8 mouse cellular contexts compared by ENCODE assay signal in genomic region chr6:72615561-72616375, GRCm38 (mm10). TPM values are rescaled to one million over a fixed set of nuclear protein-coding genes. Genes with fewer than 3 reads are reported as not detected.
DNase-seq lines count a peak whose midpoint lies in the region; ATAC-seq and TF ChIP-seq lines count a peak whose summit lies in the region.

No protein-coding gene starts in this region.

- peak overlapping the region; percentile 88 for H3K4me3 ChIP-seq in kidney, embryonic 14.5 days (ENCODE audit: low read length)
- H3K4me3 ChIP-seq in MEL (ENCODE audit: control insufficient read depth in 1 of 2, insufficient read depth in 1 of 2, low read depth in 2 of 2, low read length in 2 of 2), result peak overlapping the region; percentile 72 to 87
- H3K4me3 ChIP-seq in forebrain, embryonic 13.5 days, result peak overlapping the region; percentile 65
- H3K4me3 ChIP-seq in liver, embryonic 13.5 days (replicated peaks), result peak overlapping the region; percentile 89
- H3K4me3 ChIP-seq in stomach, embryonic 16.5 days (replicated peaks; ENCODE audit: low read length), result peak overlapping the region; percentile 90

- peak overlapping the region; percentile 92 for H3K4me2 ChIP-seq in kidney, embryonic 14.5 days (replicated peaks; ENCODE audit: low read depth, low read length)
- peak overlapping the region; percentile 91 for H3K4me2 ChIP-seq in forebrain, embryonic 13.5 days
- H3K4me2 ChIP-seq in liver, embryonic 13.5 days, result peak overlapping the region; percentile 96
- H3K4me2 ChIP-seq in stomach, embryonic 16.5 days (ENCODE audit: low read depth, low read length), result peak overlapping the region; percentile 93

- H3K27me3 ChIP-seq in kidney, embryonic 14.5 days (ENCODE audit: control insufficient read depth, insufficient read depth, low read length), result no peaks in the 10 kb centered on the region
- H3K27me3 ChIP-seq in MEL (ENCODE audit: control insufficient read depth in 1 of 2, insufficient read depth in 2 of 2, low read length in 2 of 2), result no peaks in the 10 kb centered on the region
- H3K27me3 ChIP-seq in forebrain, embryonic 13.5 days, result no peaks in the 10 kb centered on the region
- H3K27me3 ChIP-seq in liver, embryonic 13.5 days, result no peaks in the 10 kb centered on the region
- no peaks in the 10 kb centered on the region for H3K27me3 ChIP-seq in stomach, embryonic 16.5 days (ENCODE audit: control insufficient read depth, insufficient read depth, low read length)

- peaks cover 25% of the 10 kb centered on the region for H3K4me1 ChIP-seq in kidney, embryonic 14.5 days (ENCODE audit: control insufficient read depth, insufficient read depth, low read length)
- peaks cover 4 to 6% of the 10 kb centered on the region in 2 experiments; a peak in 3 of 4 replicates for H3K4me1 ChIP-seq in MEL (ENCODE audit: control insufficient read depth in 1 of 2, insufficient read depth in 2 of 2, low read length in 2 of 2)
- peaks cover 37% of the 10 kb centered on the region for H3K4me1 ChIP-seq in forebrain, embryonic 13.5 days
- H3K4me1 ChIP-seq in liver, embryonic 13.5 days (replicated peaks), result peaks cover 45% of the 10 kb centered on the region
- peaks cover 28% of the 10 kb centered on the region for H3K4me1 ChIP-seq in stomach, embryonic 16.5 days (ENCODE audit: control insufficient read depth, insufficient read depth, low read length)

- no peaks in the 10 kb centered on the region for H3K9me3 ChIP-seq in kidney, embryonic 14.5 days (ENCODE audit: control insufficient read depth, low read length)
- H3K9me3 ChIP-seq in MEL (replicated peaks; ENCODE audit: insufficient read depth, low read length), result no peaks in the 10 kb centered on the region
- H3K9me3 ChIP-seq in forebrain, embryonic 13.5 days (replicated peaks), result no peaks in the 10 kb centered on the region
- H3K9me3 ChIP-seq in liver, embryonic 13.5 days (replicated peaks), result no peaks in the 10 kb centered on the region
- no peaks in the 10 kb centered on the region for H3K9me3 ChIP-seq in stomach, embryonic 16.5 days (replicated peaks; ENCODE audit: control insufficient read depth, low read length)

- peaks cover 24% of the 10 kb centered on the region for H3K36me3 ChIP-seq in kidney, embryonic 14.5 days (ENCODE audit: control insufficient read depth, insufficient read depth, low read length)
- H3K36me3 ChIP-seq in MEL (ENCODE audit: control insufficient read depth in 1 of 2, insufficient read depth in 2 of 2, low read length in 2 of 2), result peaks cover 4 to 12% of the 10 kb centered on the region in 2 experiments
- peaks cover 27% of the 10 kb centered on the region for H3K36me3 ChIP-seq in forebrain, embryonic 13.5 days (ENCODE audit: poor library complexity, severe bottlenecking)
- peaks cover 28% of the 10 kb centered on the region for H3K36me3 ChIP-seq in liver, embryonic 13.5 days
- H3K36me3 ChIP-seq in stomach, embryonic 16.5 days (ENCODE audit: control insufficient read depth, insufficient read depth, low read length), result peaks cover 4% of the 10 kb centered on the region; the same call in 1 of the 2 replicates

- no peak for TF ChIP-seq EP300 in MEL (IDR thresholded peaks at IDR 0.05; ENCODE audit: low read depth in 1 of 2, low read length in 2 of 2)

- DNase-seq in kidney, adult 11 months, result no peak
- peak; percentile 36 for DNase-seq in MEL (ENCODE audit: low read depth, low spot score)
- no peak for DNase-seq in liver, embryonic 13.5 days
- DNase-seq in ovary, postnatal 10 days (ENCODE audit: low spot score), result no peak
- no peak for DNase-seq in kidney, postnatal 36 days

- 25% methylated on average over 25 of the region's 25 CpGs for WGBS in kidney, embryonic 14.5 days
- 28% methylated on average over 25 of the region's 25 CpGs for WGBS in forebrain, embryonic 13.5 days
- 12% methylated on average over 25 of the region's 25 CpGs for WGBS in liver, embryonic 13.5 days (ENCODE audit: insufficient replicate concordance)
- 20% methylated on average over 25 of the region's 25 CpGs for WGBS in stomach, embryonic 16.5 days

- no peak for ATAC-seq in kidney, embryonic 14.5 days (ENCODE audit: low FRiP score, low TSS enrichment)
- ATAC-seq in forebrain, embryonic 13.5 days, result no peak; the same call in 1 of the 2 replicates
- ATAC-seq in liver, embryonic 13.5 days (ENCODE audit: low read depth), result 0 out of 2 replicates have a peak, but pooled peaks have one; percentile 3
- ATAC-seq in stomach, embryonic 16.5 days (ENCODE audit: insufficient read depth, low FRiP score), result no peak

- no peak for TF ChIP-seq POLR2A in MEL (IDR thresholded peaks at IDR 0.05; ENCODE audit: control insufficient read depth in 1 of 2, insufficient read depth in 1 of 2, low read depth in 1 of 2, low read length in 2 of 2, poor library complexity in 1 of 2)

- H3K27ac ChIP-seq in kidney, embryonic 14.5 days (ENCODE audit: low read depth, low read length), result no peak overlapping the region
- H3K27ac ChIP-seq in MEL (ENCODE audit: control insufficient read depth, low read depth, low read length), result no peak overlapping the region
- no peak overlapping the region for H3K27ac ChIP-seq in forebrain, embryonic 13.5 days
- peak overlapping the region; percentile 47; the same call in 1 of the 2 replicates for H3K27ac ChIP-seq in liver, embryonic 13.5 days
- no peak overlapping the region; the same call in 1 of the 2 replicates for H3K27ac ChIP-seq in stomach, embryonic 16.5 days (ENCODE audit: low read length)

- H3K9ac ChIP-seq in kidney, embryonic 14.5 days (ENCODE audit: low read depth, low read length), result peak overlapping the region; percentile 73
- H3K9ac ChIP-seq in MEL (ENCODE audit: control insufficient read depth, low read depth, low read length, poor library complexity, severe bottlenecking), result peak overlapping the region; percentile 84
- H3K9ac ChIP-seq in forebrain, embryonic 13.5 days, result peak overlapping the region; percentile 79
- H3K9ac ChIP-seq in liver, embryonic 13.5 days, result peak overlapping the region; percentile 87
- H3K9ac ChIP-seq in stomach, embryonic 16.5 days (ENCODE audit: low read length), result peak overlapping the region; percentile 85

- TF ChIP-seq RAD21 in MEL (IDR thresholded peaks at IDR 0.05; ENCODE audit: low read depth, low read length), result no peak

- H3K79me2 ChIP-seq in MEL (ENCODE audit: control insufficient read depth, insufficient read depth, low read length, poor library complexity), result peaks cover 18% of the 10 kb centered on the region

- TF ChIP-seq CTCF in MEL (IDR thresholded peaks at IDR 0.05 in 2 of 3, conservative IDR thresholded peaks at IDR 0.05 in 1 of 3; ENCODE audit: control insufficient read depth in 1 of 3, insufficient read depth in 1 of 3, low read depth in 2 of 3, low read length in 3 of 3, poor library complexity in 1 of 3, severe bottlenecking in 1 of 3), result no peak

TF ChIP-seq in MEL, 35 proteins besides CTCF, POLR2A, EP300 and RAD21 (continues in another document):
- TF ChIP-seq USF2 (IDR thresholded peaks at IDR 0.05; ENCODE audit: borderline replicate concordance in 1 of 2, insufficient read depth in 1 of 2, low read depth in 1 of 2, low read length in 2 of 2) (no peak), MAX (IDR thresholded peaks at IDR 0.05; ENCODE audit: low read length) (no peak), MEF2A (IDR thresholded peaks at IDR 0.05; ENCODE audit: extremely low read depth, insufficient replicate concordance, low read depth, low read length, poor library complexity, severe bottlenecking) (no peak), CHD1 (IDR thresholded peaks at IDR 0.05; ENCODE audit: low read depth, low read length) (no peak), MXI1 (IDR thresholded peaks at IDR 0.05; ENCODE audit: low read depth, low read length) (no peak), UBTF (IDR thresholded peaks at IDR 0.05; ENCODE audit: borderline replicate concordance, insufficient read depth, low read depth, low read length) (no peak), GABPA (IDR thresholded peaks at IDR 0.05; ENCODE audit: low read depth, low read length) (no peak), TCF12 (IDR thresholded peaks at IDR 0.05; ENCODE audit: low read depth, low read length) (no peak), ZMIZ1 (IDR thresholded peaks at IDR 0.05; ENCODE audit: low read depth, low read length) (no peak), RCOR1 (IDR thresholded peaks at IDR 0.05; ENCODE audit: low read depth, low read length) (no peak), POLR2AphosphoS2 (IDR thresholded peaks at IDR 0.05; ENCODE audit: low read length) (no peak), ZNF384 (IDR thresholded peaks at IDR 0.05; ENCODE audit: low read depth, low read length) (no peak), SIN3A (IDR thresholded peaks at IDR 0.05; ENCODE audit: low read length) (no peak; the same call in none of the 2 replicates)

RNA-seq across cellular contexts. Expression of gene Tgoln1, which starts 1.0 kb away (rescaled TPM):
- 22.5 and 39.6 TPM in 2 replicates for polyA plus RNA-seq in kidney, embryonic 14.5 days (2014; fragmentation: Nextera tagmentation; extraction: Ambion mirVana)
- 19.3 and 23.9 TPM in 2 replicates for total RNA-seq in MEL (2012; rRNA removed)
- polyA plus RNA-seq in MEL (2012; ENCODE audit: insufficient read depth in 1 of 2, insufficient read length in 2 of 2, low read depth in 1 of 2, low replicate concordance in 2 of 2, missing spikeins in 1 of 2), result 100 to 1,000 TPM in 1 of 2 experiments, 10 to 100 TPM in 1; 20.6 to 106 TPM
- 28.8 and 32.0 TPM in 2 replicates for polyA plus RNA-seq in forebrain, embryonic 13.5 days (2015; fragmentation: Nextera tagmentation; extraction: Ambion mirVana)
- polyA plus RNA-seq in liver, embryonic 13.5 days (2015; fragmentation: Nextera tagmentation; extraction: Ambion mirVana), result 13.6 and 18.2 TPM in 2 replicates
- 43.5 and 46.0 TPM in 2 replicates for polyA plus RNA-seq in stomach, embryonic 16.5 days (2015; fragmentation: Nextera tagmentation; extraction: Ambion mirVana)

RNA-seq across cellular contexts. Expression of gene Retsat, which starts 17.5 kb away (rescaled TPM):
- 14.7 and 20.1 TPM in 2 replicates for polyA plus RNA-seq in kidney, embryonic 14.5 days (2014; fragmentation: Nextera tagmentation; extraction: Ambion mirVana)
- total RNA-seq in MEL (2012; rRNA removed), result 35.1 and 40.3 TPM in 2 replicates
- 10 to 100 TPM in 1 of 2 experiments, not detected in 1; 61.5 TPM for polyA plus RNA-seq in MEL (2012; ENCODE audit: insufficient read depth in 1 of 2, insufficient read length in 2 of 2, low read depth in 1 of 2, low replicate concordance in 2 of 2, missing spikeins in 1 of 2)
- 3.6 and 5.5 TPM in 2 replicates for polyA plus RNA-seq in forebrain, embryonic 13.5 days (2015; fragmentation: Nextera tagmentation; extraction: Ambion mirVana)
- polyA plus RNA-seq in liver, embryonic 13.5 days (2015; fragmentation: Nextera tagmentation; extraction: Ambion mirVana), result 13.2 and 14.6 TPM in 2 replicates
- polyA plus RNA-seq in stomach, embryonic 16.5 days (2015; fragmentation: Nextera tagmentation; extraction: Ambion mirVana), result 29.6 and 32.7 TPM in 2 replicates

RNA-seq across cellular contexts. Expression of gene Elmod3, which starts 17.6 kb away (rescaled TPM):
- 10.4 and 15.0 TPM in 2 replicates for polyA plus RNA-seq in kidney, embryonic 14.5 days (2014; fragmentation: Nextera tagmentation; extraction: Ambion mirVana)
- 4.2 and 4.6 TPM in 2 replicates for total RNA-seq in MEL (2012; rRNA removed)
- 10 to 100 TPM in 1 of 2 experiments, not detected in 1; 14.1 TPM for polyA plus RNA-seq in MEL (2012; ENCODE audit: insufficient read depth in 1 of 2, insufficient read length in 2 of 2, low read depth in 1 of 2, low replicate concordance in 2 of 2, missing spikeins in 1 of 2)
- 14.1 and 14.8 TPM in 2 replicates for polyA plus RNA-seq in forebrain, embryonic 13.5 days (2015; fragmentation: Nextera tagmentation; extraction: Ambion mirVana)
- 5.1 and 6.1 TPM in 2 replicates for polyA plus RNA-seq in liver, embryonic 13.5 days (2015; fragmentation: Nextera tagmentation; extraction: Ambion mirVana)
- 18.1 and 19.6 TPM in 2 replicates for polyA plus RNA-seq in stomach, embryonic 16.5 days (2015; fragmentation: Nextera tagmentation; extraction: Ambion mirVana)
